Mouse (Mus musculus): ENCODE data around the gene Rab9. TPM values are rescaled to one million over a fixed set of nuclear protein-coding genes. Genes with fewer than 3 reads are reported as not detected.
A peak's percentile ranks its signal among the peaks of the same experiment; 100 is the strongest.

Rab9 gene
- polyA plus RNA-seq, 1 experiment, result 74.9 TPM

DNA sequence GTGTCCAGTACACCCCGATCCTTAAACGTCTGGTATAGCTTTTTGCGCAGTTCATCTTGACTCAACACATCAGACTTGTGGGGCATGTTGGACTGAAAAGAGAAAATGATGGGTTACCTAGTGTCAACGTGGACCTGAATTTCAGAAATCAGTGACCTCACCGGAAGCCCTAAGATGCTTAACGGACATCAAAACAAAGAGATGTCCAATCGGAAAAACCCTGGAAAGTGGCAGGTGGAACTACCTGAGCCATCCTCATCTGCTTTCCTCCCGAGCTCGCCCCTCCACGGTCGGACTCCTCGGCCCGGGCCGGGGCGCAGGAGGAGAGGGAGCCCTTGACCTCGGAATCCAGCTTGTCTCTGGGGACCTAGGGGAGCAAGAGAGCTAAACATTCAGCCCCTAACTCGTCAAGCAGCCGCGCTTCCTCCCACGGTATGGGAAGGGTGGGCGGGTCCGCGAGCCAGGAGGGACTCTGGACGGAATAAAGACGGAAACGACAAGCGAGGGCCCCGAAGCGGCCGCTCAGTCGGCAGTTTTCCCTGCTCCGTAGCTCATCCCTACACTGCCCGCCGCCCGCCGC lies 39.5 kb downstream of the Rab9 start, which contains the start of gene Trappc2:
Trappc2 (plus strand) TSS at position 539 of the 580 bp plus-strand sequence.
- Histone ChIP-seq H3K9ac (ENCODE audit: low read depth, poor library complexity, severe bottlenecking) (peak within 1 kb of the TSS; percentile 99), H3K27me3 (ENCODE audit: control insufficient read depth, insufficient read depth, low read length, poor library complexity, severe bottlenecking) (no peaks in the 10 kb centered on the region), H3K36me3 (ENCODE audit: control insufficient read depth, insufficient read depth, low read length, poor library complexity, severe bottlenecking) (no peaks in the 10 kb centered on the region), H3K4me3 (ENCODE audit: low read depth, low read length) (peak within 1 kb of the TSS; percentile 96), H3K27ac (ENCODE audit: insufficient read depth, low read length) (no peak within 1 kb of the TSS; the same call in 1 of the 2 replicates), H3K9me3 (replicated peaks; ENCODE audit: control insufficient read depth, insufficient read depth, low read length, poor library complexity, severe bottlenecking) (no peaks in the 10 kb centered on the region), H3K4me1 (ENCODE audit: control insufficient read depth, insufficient read depth, low read length) (no peaks in the 10 kb centered on the region)
- TF ChIP-seq POLR2A (IDR thresholded peaks at IDR 0.05; ENCODE audit: insufficient read depth, low read length) (no peak), EP300 (IDR thresholded peaks at IDR 0.05; ENCODE audit: insufficient read depth, low read depth, low read length) (no peak), CTCF (IDR thresholded peaks at IDR 0.05; ENCODE audit: low read depth, low read length) (no peak)

- Histone ChIP-seq H3K27ac (ENCODE audit: insufficient read depth, low read length) (no peak overlapping the region), H3K4me1 (ENCODE audit: control insufficient read depth, insufficient read depth, low read length) (no peaks in the 10 kb centered on the region), H3K4me3 (ENCODE audit: low read depth, low read length) (no peak overlapping the region), H3K9ac (ENCODE audit: low read depth, poor library complexity, severe bottlenecking) (no peak overlapping the region), H3K9me3 (replicated peaks; ENCODE audit: control insufficient read depth, insufficient read depth, low read length, poor library complexity, severe bottlenecking) (no peaks in the 10 kb centered on the region), H3K36me3 (ENCODE audit: control insufficient read depth, insufficient read depth, low read length, poor library complexity, severe bottlenecking) (no peaks in the 10 kb centered on the region; the same call in 1 of the 2 replicates), H3K27me3 (ENCODE audit: control insufficient read depth, insufficient read depth, low read length, poor library complexity, severe bottlenecking) (no peaks in the 10 kb centered on the region)
- TF ChIP-seq EP300 (IDR thresholded peaks at IDR 0.05; ENCODE audit: insufficient read depth, low read depth, low read length), result no peak
- TF ChIP-seq POLR2A (IDR thresholded peaks at IDR 0.05; ENCODE audit: insufficient read depth, low read length), result no peak
- no peak for TF ChIP-seq CTCF (IDR thresholded peaks at IDR 0.05; ENCODE audit: low read depth, low read length)
These were observed 44.9 kb downstream of the Rab9 start for GRCm38 (mm10) chrX:166434812-166435211.

DNA sequence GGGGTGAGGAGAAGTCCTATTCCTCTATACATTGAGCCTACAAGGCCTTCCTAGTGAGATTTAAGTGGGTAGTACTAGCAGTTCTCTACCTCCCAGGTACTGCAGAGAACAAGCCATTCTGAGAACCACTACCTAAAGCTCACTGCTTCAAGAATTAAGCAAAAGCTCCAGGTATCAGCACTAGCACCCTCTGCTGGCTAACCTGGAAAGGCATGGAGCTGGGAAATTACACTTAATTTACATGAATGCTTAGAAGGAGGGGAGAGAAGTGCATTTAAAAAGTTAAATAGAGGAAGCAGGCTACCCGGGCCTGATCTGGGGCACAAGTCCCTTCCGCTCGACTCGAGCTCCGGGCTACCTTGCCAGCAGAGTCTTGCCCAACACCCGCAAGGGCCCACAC lies 63.5 kb downstream of the Rab9 start:
- TF ChIP-seq EP300 (IDR thresholded peaks at IDR 0.05; ENCODE audit: insufficient read depth, low read depth, low read length) (no peak), CTCF (IDR thresholded peaks at IDR 0.05; ENCODE audit: low read depth, low read length) (no peak), POLR2A (IDR thresholded peaks at IDR 0.05; ENCODE audit: insufficient read depth, low read length) (no peak)
- H3K9ac ChIP-seq (ENCODE audit: low read depth, poor library complexity, severe bottlenecking), result no peak overlapping the region
- H3K9me3 ChIP-seq (replicated peaks; ENCODE audit: control insufficient read depth, insufficient read depth, low read length, poor library complexity, severe bottlenecking), result no peaks in the 10 kb centered on the region
- H3K27me3 ChIP-seq (ENCODE audit: control insufficient read depth, insufficient read depth, low read length, poor library complexity, severe bottlenecking), result no peaks in the 10 kb centered on the region
- no peak overlapping the region for H3K27ac ChIP-seq (ENCODE audit: insufficient read depth, low read length)
- H3K4me1 ChIP-seq (ENCODE audit: control insufficient read depth, insufficient read depth, low read length), result no peaks in the 10 kb centered on the region
- H3K4me3 ChIP-seq (ENCODE audit: low read depth, low read length), result no peak overlapping the region
- no peaks in the 10 kb centered on the region for H3K36me3 ChIP-seq (ENCODE audit: control insufficient read depth, insufficient read depth, low read length, poor library complexity, severe bottlenecking)

DNA sequence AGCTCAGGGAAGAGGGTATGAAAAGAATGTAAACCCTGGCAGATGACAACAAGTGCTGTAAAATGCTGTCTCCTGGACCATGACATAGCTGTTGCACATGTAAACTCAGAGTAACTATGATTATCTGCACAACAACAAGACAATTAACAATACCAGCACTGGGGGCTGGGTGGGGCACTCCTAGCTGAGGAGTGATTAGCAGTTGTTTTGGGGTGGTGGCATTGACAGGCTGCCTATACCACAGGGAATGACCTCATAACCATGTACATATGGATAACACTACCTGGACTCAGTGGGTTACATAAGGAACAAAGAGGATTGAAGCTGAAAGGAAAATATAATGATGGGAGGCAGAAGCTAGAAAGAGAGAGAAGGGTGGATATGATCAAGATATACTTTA lies 71.8 kb downstream of the Rab9 start:
- H3K27ac ChIP-seq (ENCODE audit: insufficient read depth, low read length), result no peak overlapping the region
- H3K27me3 ChIP-seq (ENCODE audit: control insufficient read depth, insufficient read depth, low read length, poor library complexity, severe bottlenecking), result no peaks in the 10 kb centered on the region
- TF ChIP-seq POLR2A (IDR thresholded peaks at IDR 0.05; ENCODE audit: insufficient read depth, low read length), result no peak
- TF ChIP-seq EP300 (IDR thresholded peaks at IDR 0.05; ENCODE audit: insufficient read depth, low read depth, low read length), result no peak
- no peak for TF ChIP-seq CTCF (IDR thresholded peaks at IDR 0.05; ENCODE audit: low read depth, low read length)

More for the DNA sequence above, 71.8 kb downstream of the Rab9 start:
- Histone ChIP-seq H3K9ac (ENCODE audit: low read depth, poor library complexity, severe bottlenecking) (no peak overlapping the region), H3K4me3 (ENCODE audit: low read depth, low read length) (no peak overlapping the region), H3K9me3 (replicated peaks; ENCODE audit: control insufficient read depth, insufficient read depth, low read length, poor library complexity, severe bottlenecking) (no peaks in the 10 kb centered on the region), H3K4me1 (ENCODE audit: control insufficient read depth, insufficient read depth, low read length) (no peaks in the 10 kb centered on the region), H3K36me3 (ENCODE audit: control insufficient read depth, insufficient read depth, low read length, poor library complexity, severe bottlenecking) (peaks cover 4% of the 10 kb centered on the region)

Other genes starting within 250 kb of the Rab9 start
- 2.0 and 3.3 TPM in 2 replicates for gene Gpm6b, start 241.0 kb downstream of the Rab9 start, polyA plus RNA-seq (2011; ENCODE audit: insufficient read depth, insufficient read length, low read depth, missing spikeins)
- 11.0 and 12.3 TPM in 2 replicates for gene Trappc2, start 39.3 kb downstream of the Rab9 start, polyA plus RNA-seq (2011; ENCODE audit: insufficient read depth, insufficient read length, low read depth, missing spikeins)
- 19.7 and 19.8 TPM in 2 replicates for gene Ofd1, start 39.2 kb downstream of the Rab9 start, polyA plus RNA-seq (2011; ENCODE audit: insufficient read depth, insufficient read length, low read depth, missing spikeins)
- 9.9 and 10.5 TPM in 2 replicates for gene Tceanc, start 38.7 kb upstream of the Rab9 start, polyA plus RNA-seq (2011; ENCODE audit: insufficient read depth, insufficient read length, low read depth, missing spikeins)
- 0.30 and 0.49 TPM in 2 replicates for gene Egfl6, start 105.9 kb upstream of the Rab9 start, polyA plus RNA-seq (2011; ENCODE audit: insufficient read depth, insufficient read length, low read depth, missing spikeins)